Mouse (Mus musculus) MEL (cell line): ENCODE data around the gene Lgr6. TPM values are rescaled to one million over a fixed set of nuclear protein-coding genes. Genes with fewer than 3 reads are reported as not detected.

Source experiments
- DNase-seq: peaks from one replicate; pipeline ENCODE4 v3.0.0; 2011; ENCODE audit warnings: low read depth, low spot score
- H3K27ac ChIP-seq: 2 replicates; pipeline ENCODE4 v1.5.1; 2012; ENCODE audit warnings: low read depth, mild to moderate bottlenecking, control low read depth, low read length, moderate library complexity; ENCODE audit not compliant: control insufficient read depth
- H3K27me3 ChIP-seq, 2 experiments: fragments of 150-350 bp in 1 of 2; sonication (generic) in 1 of 2; 2 replicates each; pipeline ENCODE4 v1.6.1; 2012; ENCODE audit warnings: low read length in 2 of 2, mild to moderate bottlenecking in 2 of 2, improper control_type of control experiment in 1 of 2, moderate library complexity in 1 of 2; ENCODE audit not compliant: insufficient read depth in 2 of 2, control insufficient read depth in 1 of 2
- H3K36me3 ChIP-seq, 2 experiments: 2 replicates each; pipeline ENCODE4 v1.6.1; 2012 to 2014; ENCODE audit warnings: low read length in 2 of 2, improper control_type of control experiment in 1 of 2, inconsistent platforms in 1 of 2, mild to moderate bottlenecking in 1 of 2; ENCODE audit not compliant: insufficient read depth in 2 of 2, control insufficient read depth in 1 of 2
- H3K4me1 ChIP-seq, 2 experiments: fragments of 150-350 bp in 1 of 2; sonication (generic) in 1 of 2; 2 replicates each; pipeline ENCODE4 v1.6.1; 2012; ENCODE audit warnings: low read length in 2 of 2, improper control_type of control experiment in 1 of 2, mild to moderate bottlenecking in 1 of 2; ENCODE audit not compliant: insufficient read depth in 2 of 2, control insufficient read depth in 1 of 2
- H3K4me3 ChIP-seq, 2 experiments: fragments of 150-350 bp in 1 of 2; sonication (generic) in 1 of 2; 2 replicates each; pipeline ENCODE4 v1.5.1; 2012; ENCODE audit warnings: low read depth in 2 of 2, low read length in 2 of 2, mild to moderate bottlenecking in 2 of 2, moderate library complexity in 2 of 2, control low read depth in 1 of 2, improper control_type of control experiment in 1 of 2; ENCODE audit not compliant: control insufficient read depth in 1 of 2, insufficient read depth in 1 of 2
- H3K79me2 ChIP-seq: 2 replicates; pipeline ENCODE4 v1.6.1; 2012; ENCODE audit warnings: mild to moderate bottlenecking, low read length, moderate library complexity; ENCODE audit not compliant: control insufficient read depth, poor library complexity, insufficient read depth
- H3K9ac ChIP-seq: 2 replicates; pipeline ENCODE4 v1.6.1; 2012; ENCODE audit warnings: low read depth, mild to moderate bottlenecking, control low read depth, low read length, moderate library complexity; ENCODE audit not compliant: control insufficient read depth, poor library complexity, severe bottlenecking
- H3K9me3 ChIP-seq: fragments of 150-350 bp; sonication (generic); replicated peaks from 2 replicates; pipeline ENCODE4 v1.6.1; 2012; ENCODE audit warnings: mild to moderate bottlenecking, low read length, improper control_type of control experiment, moderate library complexity; ENCODE audit not compliant: insufficient read depth
- BHLHE40 ChIP-seq: IDR thresholded peaks from 2 replicates; pipeline ENCODE4 v1.6.1; 2012; ENCODE audit warnings: low read depth, mild to moderate bottlenecking, inconsistent platforms, low read length, improper control_type of control experiment, borderline replicate concordance
- CHD1 ChIP-seq: IDR thresholded peaks from 2 replicates; pipeline ENCODE4 v1.6.1; 2012; ENCODE audit warnings: low read depth, mild to moderate bottlenecking, inconsistent platforms, low read length, improper control_type of control experiment
- CHD2 ChIP-seq: IDR thresholded peaks from 2 replicates; pipeline ENCODE4 v1.6.1; 2011; ENCODE audit warnings: low read length, improper control_type of control experiment
- CTCF ChIP-seq, 3 experiments: IDR thresholded peaks in 2 of 3; conservative IDR thresholded peaks in 1 of 3; 2 replicates each; pipeline ENCODE4 v1.5.1; 2011 to 2012; ENCODE audit warnings: low read length in 3 of 3, low read depth in 2 of 3, mild to moderate bottlenecking in 2 of 3, improper control_type of control experiment in 1 of 3, inconsistent platforms in 1 of 3, mixed read lengths in 1 of 3, moderate library complexity in 1 of 3; ENCODE audit not compliant: control insufficient read depth in 1 of 3, insufficient read depth in 1 of 3, poor library complexity in 1 of 3, severe bottlenecking in 1 of 3
- E2F4 ChIP-seq: IDR thresholded peaks from 2 replicates; pipeline ENCODE4 v1.6.1; 2011; ENCODE audit warnings: low read depth, low read length, improper control_type of control experiment, borderline replicate concordance
- ELF1 ChIP-seq: IDR thresholded peaks from 2 replicates; pipeline ENCODE4 v1.6.1; 2014; ENCODE audit warnings: low read depth, mild to moderate bottlenecking, inconsistent platforms, low read length, improper control_type of control experiment, moderate library complexity
- GABPA ChIP-seq: IDR thresholded peaks from 2 replicates; pipeline ENCODE4 v1.6.1; 2012; ENCODE audit warnings: low read depth, mild to moderate bottlenecking, inconsistent platforms, low read length, improper control_type of control experiment, moderate library complexity
- JUND ChIP-seq: IDR thresholded peaks from 2 replicates; pipeline ENCODE4 v1.6.1; 2011; ENCODE audit warnings: low read depth, mild to moderate bottlenecking, improper control_type of control experiment, low read length
- KAT2A ChIP-seq: conservative IDR thresholded peaks from 2 replicates; pipeline ENCODE4 v1.6.1; 2012; ENCODE audit warnings: low read depth, low read length, improper control_type of control experiment, inconsistent platforms
- MAZ ChIP-seq: IDR thresholded peaks from 2 replicates; pipeline ENCODE4 v1.6.1; 2012; ENCODE audit warnings: low read depth, mild to moderate bottlenecking, inconsistent platforms, low read length, improper control_type of control experiment
- MXI1 ChIP-seq: IDR thresholded peaks from 2 replicates; pipeline ENCODE4 v1.6.1; 2011; ENCODE audit warnings: mild to moderate bottlenecking, low read depth, low read length, improper control_type of control experiment
- MYB ChIP-seq: IDR thresholded peaks from 2 replicates; pipeline ENCODE4 v1.6.1; 2011; ENCODE audit warnings: mild to moderate bottlenecking, low read depth, low read length, improper control_type of control experiment
- MYC ChIP-seq: IDR thresholded peaks from 2 replicates; pipeline ENCODE4 v1.6.1; 2011; ENCODE audit warnings: low read depth, mild to moderate bottlenecking, low read length, improper control_type of control experiment, moderate library complexity
- NELFE ChIP-seq: IDR thresholded peaks from 2 replicates; pipeline ENCODE4 v1.6.1; 2011; ENCODE audit warnings: low read depth, low read length, improper control_type of control experiment
- NRF1 ChIP-seq: IDR thresholded peaks from 2 replicates; pipeline ENCODE4 v1.6.1; 2014; ENCODE audit warnings: low read depth, mild to moderate bottlenecking, inconsistent platforms, low read length, improper control_type of control experiment, moderate library complexity; ENCODE audit not compliant: poor library complexity, insufficient read depth, severe bottlenecking
- RCOR1 ChIP-seq: IDR thresholded peaks from 2 replicates; pipeline ENCODE4 v1.6.1; 2012; ENCODE audit warnings: low read depth, mild to moderate bottlenecking, inconsistent platforms, low read length, improper control_type of control experiment
- SIN3A ChIP-seq: IDR thresholded peaks from 2 replicates; pipeline ENCODE4 v1.6.1; 2012; ENCODE audit warnings: low read length, improper control_type of control experiment, inconsistent platforms
- TAL1 ChIP-seq: IDR thresholded peaks from 2 replicates; pipeline ENCODE4 v1.6.1; 2012; ENCODE audit warnings: mild to moderate bottlenecking, inconsistent platforms, low read length, moderate library complexity, mixed read lengths
- ZC3H11A ChIP-seq: IDR thresholded peaks from 2 replicates; pipeline ENCODE4 v1.6.1; 2012; ENCODE audit warnings: low read depth, mild to moderate bottlenecking, inconsistent platforms, low read length, improper control_type of control experiment
- ZMIZ1 ChIP-seq: IDR thresholded peaks from 2 replicates; pipeline ENCODE4 v1.6.1; 2012; ENCODE audit warnings: low read depth, mild to moderate bottlenecking, inconsistent platforms, low read length, improper control_type of control experiment, moderate library complexity
- polyA plus RNA-seq, 2 experiments: library from polyadenylated mRNA; stranded (reverse) in 1 of 2; unstranded in 1 of 2; fragments of >175 nt in 1 of 2; fragments of >200 nt in 1 of 2; gene quantifications; 2 replicates each; pipeline versions ENCODE4 v1.2.1 to v1.2.4; 2012; ENCODE audit warnings: low replicate concordance in 2 of 2, low read depth in 1 of 2; ENCODE audit not compliant: insufficient read length in 2 of 2, insufficient read depth in 1 of 2, missing spikeins in 1 of 2
- total RNA-seq: library from RNA; depleted of rRNA; stranded (reverse); fragments of 300-350 nt; gene quantifications from 2 replicates; pipeline ENCODE4 v1.2.3, GENCODE M21; 2012

The Lgr6 gene
- total and polyA plus RNA-seq, 3 experiments = 0.04 to 0.10 TPM; not detected in 1

DNA sequence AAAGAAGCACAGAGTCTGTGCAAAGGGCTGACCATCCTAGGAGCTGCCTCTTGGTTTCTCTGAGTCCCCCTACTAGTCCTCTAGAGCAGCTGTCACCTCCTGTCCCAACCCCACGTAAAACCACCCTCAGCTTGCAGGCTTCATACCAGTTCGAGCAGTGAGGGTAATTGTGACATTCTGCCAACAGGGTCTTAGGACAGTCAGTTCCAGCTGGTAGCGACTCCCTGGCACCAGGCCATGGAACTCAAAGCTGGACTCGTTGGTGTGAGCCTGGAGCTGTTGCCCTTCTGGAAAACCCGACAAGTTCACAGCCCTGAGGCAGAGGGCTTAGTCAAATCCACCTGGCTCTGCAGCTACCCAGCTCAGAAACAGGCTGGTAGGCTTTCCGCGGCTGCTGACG, 20.9 kb upstream of the Lgr6 start:
- Histone ChIP-seq H3K9me3 (no peaks in the 10 kb centered on the region), H3K9ac (no peak overlapping the region), H3K4me1 (peaks cover 0 to 17% of the 10 kb centered on the region in 2 experiments; a peak in 2 of 4 replicates), H3K4me3 (no peak overlapping the region), H3K79me2 (peaks cover 3% of the 10 kb centered on the region; the same call in 1 of the 2 replicates), H3K27ac (no peak overlapping the region), H3K27me3 (no peaks in the 10 kb centered on the region), H3K36me3 (peaks cover 2 to 9% of the 10 kb centered on the region in 2 experiments; a peak in 3 of 4 replicates)
- DNase-seq = no peak
- no peak for TF ChIP-seq KAT2A
- no peak for TF ChIP-seq TAL1
- no peak for TF ChIP-seq GABPA
- no peak for TF ChIP-seq JUND
- no peak for TF ChIP-seq RCOR1
- no peak for TF ChIP-seq ZC3H11A
- TF ChIP-seq MAZ = no peak
- TF ChIP-seq NRF1 = no peak
- no peak for TF ChIP-seq ELF1
- TF ChIP-seq CHD2 = no peak
- no peak for TF ChIP-seq NELFE
- no peak for TF ChIP-seq CHD1
- TF ChIP-seq SIN3A = no peak

DNA sequence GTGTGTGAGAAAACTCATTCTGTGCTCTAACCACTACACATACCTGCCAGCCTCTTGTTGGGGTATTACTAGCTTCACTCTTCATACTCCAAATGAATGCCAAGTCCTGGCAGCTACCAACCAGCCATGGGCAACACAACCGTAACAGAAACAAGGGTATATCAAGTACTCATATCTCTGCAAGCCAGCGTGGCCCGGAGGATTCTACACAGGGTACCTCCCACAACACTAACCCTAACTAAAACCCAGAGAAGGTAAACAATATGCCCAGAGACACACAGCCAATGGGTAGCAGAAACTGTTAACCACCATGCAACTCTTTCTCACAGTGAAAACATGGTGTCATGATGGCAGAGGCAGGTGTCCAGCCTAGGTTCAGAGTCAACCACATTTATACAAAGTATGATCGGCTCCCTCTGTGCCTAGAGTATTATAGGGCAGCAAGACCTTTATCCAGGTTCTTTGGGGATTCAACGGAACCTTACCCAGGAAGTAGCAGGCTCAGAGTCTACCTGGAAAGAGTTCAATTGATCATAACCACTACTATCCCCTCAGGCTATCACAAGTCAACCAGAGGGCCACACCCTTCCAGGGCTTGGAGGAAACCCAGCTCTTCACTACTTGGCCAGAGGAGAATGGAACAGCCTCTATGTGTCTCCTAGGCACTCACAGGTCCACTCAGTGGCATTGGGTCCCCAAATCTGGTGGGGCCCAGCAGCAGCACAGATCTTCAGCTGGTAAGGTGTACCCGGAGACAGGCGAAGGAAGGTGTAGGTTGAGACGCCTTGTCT, 19.7 kb upstream of the Lgr6 start:
- no peak overlapping the region for H3K27ac ChIP-seq
- H3K27me3 ChIP-seq = no peaks in the 10 kb centered on the region
- H3K4me1 ChIP-seq = peaks cover 0 to 11% of the 10 kb centered on the region in 2 experiments; a peak in 2 of 4 replicates
- TF ChIP-seq RCOR1 = no peak
- no peak for TF ChIP-seq MYC
- TF ChIP-seq ZMIZ1 = no peak
- TF ChIP-seq ZC3H11A = no peak
- no peak for TF ChIP-seq NRF1
- no peak for TF ChIP-seq MXI1
- no peak for TF ChIP-seq KAT2A
- no peak for TF ChIP-seq E2F4
- no peak for TF ChIP-seq CTCF (IDR thresholded peaks at IDR 0.05 in 2 of 3, conservative IDR thresholded peaks at IDR 0.05 in 1 of 3; ENCODE audit: control insufficient read depth in 1 of 3, insufficient read depth in 1 of 3, low read depth in 2 of 3, low read length in 3 of 3, poor library complexity in 1 of 3, severe bottlenecking in 1 of 3)
- TF ChIP-seq CHD2 = no peak
- TF ChIP-seq JUND = no peak
- no peak for TF ChIP-seq BHLHE40
- no peak for TF ChIP-seq MYB
- peaks cover 2 to 7% of the 10 kb centered on the region in 2 experiments; a peak in 3 of 4 replicates for H3K36me3 ChIP-seq
- no peak overlapping the region for H3K4me3 ChIP-seq
- H3K9ac ChIP-seq = no peak overlapping the region
- no peaks in the 10 kb centered on the region for H3K9me3 ChIP-seq
- DNase-seq = no peak
- no peaks in the 10 kb centered on the region for H3K79me2 ChIP-seq
